Mouse (Mus musculus) heart, embryonic 13.5 days (tissue): Measurements from ENCODE around the gene Glg1. TPM values are rescaled to one million over a fixed set of nuclear protein-coding genes. Genes with fewer than 3 reads are reported as not detected.
"Not testable (repeated sequence)": the region's sequence is repeated elsewhere in the genome, so short reads cannot be mapped to it uniquely, and the experiment has no call there.

Experiments used
- ATAC-seq: fragments of 200-750 bp; cut with Nextera tagmentation; 2 replicates; pipeline ENCODE4 v1.8.0; 2017; ENCODE audit warnings: moderate TSS enrichment; ENCODE audit not compliant: insufficient number of reproducible peaks, low FRiP score, low TSS enrichment; ENCODE audit errors: extremely low read depth
- H3K27ac ChIP-seq: fragments of 300-500 bp; sonication (generic); replicated peaks from 2 replicates; pipeline ENCODE4 v1.5.1; 2015; ENCODE audit warnings: moderate library complexity, mild to moderate bottlenecking, inconsistent platforms
- H3K27me3 ChIP-seq: fragments of 300-500 bp; sonication (generic); replicated peaks from 2 replicates; pipeline ENCODE4 v1.6.1; 2015; ENCODE audit warnings: mild to moderate bottlenecking, inconsistent platforms
- H3K36me3 ChIP-seq: fragments of 300-500 bp; sonication (generic); 2 replicates; pipeline ENCODE4 v1.6.1; 2015; ENCODE audit warnings: mild to moderate bottlenecking, inconsistent platforms
- H3K4me1 ChIP-seq: fragments of 300-500 bp; sonication (generic); 2 replicates; pipeline ENCODE4 v1.6.1; 2015; ENCODE audit warnings: inconsistent platforms
- H3K4me2 ChIP-seq: fragments of 300-500 bp; sonication (generic); 2 replicates; pipeline ENCODE4 v1.6.1; 2015; ENCODE audit warnings: inconsistent platforms, mild to moderate bottlenecking, moderate library complexity
- H3K4me3 ChIP-seq: fragments of 300-500 bp; sonication (generic); 2 replicates; pipeline ENCODE4 v1.5.1; 2015; ENCODE audit warnings: moderate library complexity, mild to moderate bottlenecking, inconsistent platforms
- H3K9ac ChIP-seq: fragments of 300-500 bp; sonication (generic); 2 replicates; pipeline ENCODE4 v1.6.1; 2015; ENCODE audit warnings: inconsistent platforms, mild to moderate bottlenecking, moderate library complexity
- H3K9me3 ChIP-seq: fragments of 300-500 bp; sonication (generic); 2 replicates; pipeline ENCODE4 v1.6.1; 2016; ENCODE audit warnings: inconsistent platforms
- WGBS: fragments of 180-500 bp; shearing (Covaris S2); methylation state at CpG from one replicate; pipeline ENCODE4 v1.1.7; 2015; ENCODE audit warnings: mixed read lengths; 5-methylcytosine and 5-hydroxymethylcytosine counted together
- polyA plus RNA-seq: library from polyadenylated mRNA; unstranded; fragments of >200 nt; fragmentation: Nextera tagmentation; extraction: Ambion mirVana; gene quantifications from 2 replicates; pipeline ENCODE4 v1.2.1, GENCODE M21; 2015

The Glg1 gene
- polyA plus RNA-seq = 56.6 and 61.5 TPM in 2 replicates

- ATAC-seq = peak; percentile 93
- H3K4me2 ChIP-seq = peak within 1 kb of the TSS; percentile 77
- H3K27ac ChIP-seq = peak within 1 kb of the TSS; percentile 97
- under 1% methylated on average over 68 of the region's 76 CpGs for WGBS
- peak within 1 kb of the TSS; percentile 93 for H3K9ac ChIP-seq
- H3K4me1 ChIP-seq = peaks cover 33% of the 10 kb centered on the region
- H3K4me3 ChIP-seq = peak within 1 kb of the TSS; percentile 78
- no peaks in the 10 kb centered on the region for H3K9me3 ChIP-seq
- H3K36me3 ChIP-seq = peaks cover 11% of the 10 kb centered on the region; the same call in 1 of the 2 replicates
- H3K27me3 ChIP-seq = no peaks in the 10 kb centered on the region
These were observed at the start of gene Glg1 for GRCm38 (mm10) chr8:111258631-111259407. Glg1 (minus strand) TSS chr8:111259216.

GRCm38 (mm10) chr8:111305031-111305730 is 46.2 kb upstream of the Glg1 start:
- Histone ChIP-seq H3K4me2 (peak overlapping the region; percentile 25; the same call in 1 of the 2 replicates), H3K4me1 (0 out of 2 replicates have a peak, but pooled peaks cover 3% of the 10 kb centered on the region)

GRCm38 (mm10) chr8:111304359-111304758 is 45.3 kb upstream of the Glg1 start:
- Histone ChIP-seq H3K4me1 (0 out of 2 replicates have a peak, but pooled peaks cover 3% of the 10 kb centered on the region), H3K27ac (no peak overlapping the region), H3K9ac (no peak overlapping the region), H3K4me3 (no peak overlapping the region), H3K36me3 (no peaks in the 10 kb centered on the region), H3K4me2 (no peak overlapping the region), H3K27me3 (no peaks in the 10 kb centered on the region), H3K9me3 (no peaks in the 10 kb centered on the region)
- WGBS = 83% methylated on average over 3 of the region's 3 CpGs
- ATAC-seq = no peak

More at GRCm38 (mm10) chr8:111305031-111305730, 46.2 kb upstream of the Glg1 start:
- Histone ChIP-seq H3K9ac (no peak overlapping the region), H3K27me3 (no peaks in the 10 kb centered on the region), H3K36me3 (no peaks in the 10 kb centered on the region), H3K9me3 (no peaks in the 10 kb centered on the region), H3K4me3 (no peak overlapping the region), H3K27ac (no peak overlapping the region)
- WGBS = 20% methylated on average over 5 of the region's 5 CpGs
- ATAC-seq = no peak

GRCm38 (mm10) chr8:111303076-111303803 is 44.2 kb upstream of the Glg1 start:
- not testable (repeated sequence) for H3K27me3 ChIP-seq, H3K27ac ChIP-seq, H3K9ac ChIP-seq, H3K36me3 ChIP-seq, H3K9me3 ChIP-seq, ATAC-seq, H3K4me2 ChIP-seq, H3K4me3 ChIP-seq
- H3K4me1 ChIP-seq = peaks cover 12% of the 10 kb centered on the region
- WGBS = 69% methylated on average over 5 of the region's 5 CpGs

- 57% methylated on average over 11 of the region's 11 CpGs for WGBS
- Histone ChIP-seq H3K9ac (peak overlapping the region; percentile 41; the same call in 1 of the 2 replicates), H3K4me1 (peaks cover 24% of the 10 kb centered on the region), H3K9me3 (no peaks in the 10 kb centered on the region), H3K4me2 (peak overlapping the region; percentile 65), H3K27ac (peak overlapping the region; percentile 57), H3K36me3 (peaks cover 12% of the 10 kb centered on the region), H3K4me3 (peak overlapping the region; percentile 69), H3K27me3 (no peaks in the 10 kb centered on the region)
- ATAC-seq = no peak
These were observed 41.9 kb upstream of the Glg1 start for GRCm38 (mm10) chr8:111300597-111301546.

GRCm38 (mm10) chr8:111299821-111300568 is 41.0 kb upstream of the Glg1 start, which contains the start of gene Rfwd3:
Rfwd3 (minus strand) TSS chr8:111300222.
- Histone ChIP-seq H3K4me1 (peaks cover 25% of the 10 kb centered on the region), H3K27me3 (no peaks in the 10 kb centered on the region), H3K4me3 (peak within 1 kb of the TSS; percentile 69), H3K9me3 (no peaks in the 10 kb centered on the region), H3K4me2 (peak within 1 kb of the TSS; percentile 75), H3K27ac (peak within 1 kb of the TSS; percentile 90), H3K9ac (peak within 1 kb of the TSS; percentile 94), H3K36me3 (peaks cover 20% of the 10 kb centered on the region)
- peak; percentile 97 for ATAC-seq
- WGBS = under 1% methylated on average over 67 of the region's 67 CpGs

GRCm38 (mm10) chr8:111299363-111299820 is 40.4 kb upstream of the Glg1 start:
- peaks cover 25% of the 10 kb centered on the region for H3K36me3 ChIP-seq
- ATAC-seq = 0 out of 2 replicates have a peak, but pooled peaks have one; percentile 5
- H3K9me3 ChIP-seq = no peaks in the 10 kb centered on the region
- peak overlapping the region; percentile 69 for H3K4me3 ChIP-seq
- H3K9ac ChIP-seq = peak overlapping the region; percentile 94
- peak overlapping the region; percentile 90 for H3K27ac ChIP-seq
- WGBS = under 1% methylated on average over 28 of the region's 28 CpGs
- H3K4me2 ChIP-seq = peak overlapping the region; percentile 75
- peaks cover 26% of the 10 kb centered on the region for H3K4me1 ChIP-seq
- no peaks in the 10 kb centered on the region for H3K27me3 ChIP-seq

- H3K27me3 ChIP-seq = no peaks in the 10 kb centered on the region
- WGBS = 89% methylated on average over 1 of the region's 1 CpGs
- H3K9ac ChIP-seq = 0 out of 2 replicates have a peak overlapping the region, but pooled peaks have one; percentile 50
- H3K9me3 ChIP-seq = no peaks in the 10 kb centered on the region
- ATAC-seq = no peak
- peak overlapping the region; percentile 75 for H3K4me2 ChIP-seq
- peaks cover 26% of the 10 kb centered on the region for H3K4me1 ChIP-seq
- H3K4me3 ChIP-seq = peak overlapping the region; percentile 69; the same call in 1 of the 2 replicates
- H3K36me3 ChIP-seq = peaks cover 39% of the 10 kb centered on the region
- no peak overlapping the region for H3K27ac ChIP-seq
These were observed 39.0 kb upstream of the Glg1 start for GRCm38 (mm10) chr8:111298011-111298410.

- Histone ChIP-seq H3K4me2 (peak overlapping the region; percentile 22), H3K36me3 (peaks cover 90% of the 10 kb centered on the region)
- WGBS = 55% methylated on average over 7 of the region's 7 CpGs
These were observed 32.7 kb upstream of the Glg1 start for GRCm38 (mm10) chr8:111291733-111292132.

More at GRCm38 (mm10) chr8:111291733-111292132, 32.7 kb upstream of the Glg1 start:
- Histone ChIP-seq H3K4me3 (no peak overlapping the region), H3K27ac (peak overlapping the region; percentile 90), H3K9me3 (no peaks in the 10 kb centered on the region), H3K9ac (no peak overlapping the region), H3K4me1 (peaks cover 17% of the 10 kb centered on the region), H3K27me3 (no peaks in the 10 kb centered on the region)
- ATAC-seq = no peak
